Mouse (Mus musculus): ENCODE results near the gene Endod1. TPM values are rescaled to one million over a fixed set of nuclear protein-coding genes. Genes with fewer than 3 reads are reported as not detected.
A peak's percentile ranks its signal among the peaks of the same experiment; 100 is the strongest.
"Not testable (repeated sequence)": the region's sequence is repeated elsewhere in the genome, so short reads cannot be mapped to it uniquely, and the experiment has no call there.

Gene Endod1
- total RNA-seq, 2 experiments from 2014 or later: 77.6 to 81.3 TPM

GRCm38 (mm10) chr9:14380386-14381285 is 671 bp downstream of the Endod1 start:
- peak; percentile 68 to 86 for DNase-seq (ENCODE audit: low spot score in 2 of 2)

DNA sequence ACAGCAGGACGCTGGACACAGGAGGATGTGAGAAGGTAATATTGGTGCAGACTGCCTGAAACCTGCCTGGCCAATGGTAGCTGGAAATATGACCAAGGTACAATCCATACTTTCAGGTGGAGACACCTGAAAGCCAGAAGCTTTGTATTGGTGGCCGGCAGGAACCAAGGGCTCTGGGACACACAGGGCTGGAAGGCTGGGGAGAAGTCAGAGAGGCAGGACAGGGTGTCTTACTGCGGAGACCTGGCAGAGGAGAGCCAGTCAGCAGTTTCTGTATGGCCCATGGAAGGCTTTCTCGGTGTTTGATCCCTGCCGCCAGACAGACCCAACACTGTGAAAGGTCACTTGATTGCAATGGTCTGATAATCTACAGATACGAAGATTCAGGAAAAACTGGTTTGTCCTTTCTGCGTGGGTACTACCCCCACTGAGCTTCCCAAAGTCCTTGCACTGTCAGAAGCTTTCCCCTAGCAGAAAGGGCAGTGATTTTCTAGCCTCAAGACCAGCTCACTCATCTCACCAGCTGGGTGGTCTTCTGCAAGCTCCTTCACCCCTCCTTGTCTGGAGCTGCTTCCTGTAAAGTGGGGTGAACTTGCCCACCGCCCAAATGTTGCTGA is 1.4 kb downstream of the Endod1 start:
- DNase-seq (ENCODE audit: low spot score in 2 of 2): no peak

- DNase-seq (ENCODE audit: low spot score in 2 of 2): no peak
Measured at GRCm38 (mm10) chr9:14378151-14378550, 3.2 kb downstream of the Endod1 start.

DNA sequence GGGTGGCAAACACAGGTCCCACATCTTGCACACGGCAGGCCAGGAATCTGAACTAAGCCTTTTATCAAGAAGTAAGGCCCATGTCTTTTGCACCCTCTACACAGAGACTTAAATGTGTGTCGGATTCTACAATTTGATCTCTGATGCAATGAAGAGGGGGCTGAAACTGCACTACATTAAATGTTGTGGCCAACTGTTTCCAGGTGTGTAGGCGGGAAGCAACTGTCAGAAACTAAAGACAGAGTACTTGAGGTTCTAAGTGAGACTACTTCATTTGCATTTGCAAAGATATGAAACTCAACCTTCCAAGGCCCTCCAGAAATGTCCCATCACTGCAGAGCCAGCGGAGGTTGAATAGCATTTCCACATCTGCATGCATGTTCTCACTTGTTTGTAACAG is 5.2 kb downstream of the Endod1 start:
- peak in 1 of 2 experiments; percentile 70 for DNase-seq (ENCODE audit: low spot score in 2 of 2)

GRCm38 (mm10) chr9:14372440-14372839 is 8.9 kb downstream of the Endod1 start:
- DNase-seq (ENCODE audit: low spot score in 2 of 2): no peak

DNA sequence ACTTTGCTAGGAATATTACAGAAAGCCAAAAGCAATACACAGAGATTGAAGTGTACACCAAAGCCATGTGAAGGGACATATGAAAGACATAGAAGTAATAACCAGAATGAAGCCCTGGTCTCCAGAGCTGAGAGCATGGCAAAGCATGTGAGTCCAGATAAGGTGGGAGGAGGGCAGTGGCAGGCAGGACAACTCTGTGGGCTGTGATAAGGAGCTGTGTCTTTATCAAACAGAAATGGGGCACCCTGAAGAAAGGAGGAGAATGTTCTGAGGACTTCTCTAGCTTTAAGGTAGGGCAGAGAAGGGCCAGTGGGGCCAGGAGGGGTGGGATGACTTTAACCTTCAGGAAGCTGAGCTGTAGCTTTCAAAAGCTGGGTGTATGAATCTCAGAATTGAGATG is 12.0 kb downstream of the Endod1 start:
- no peak for DNase-seq (ENCODE audit: low spot score in 2 of 2)

DNA sequence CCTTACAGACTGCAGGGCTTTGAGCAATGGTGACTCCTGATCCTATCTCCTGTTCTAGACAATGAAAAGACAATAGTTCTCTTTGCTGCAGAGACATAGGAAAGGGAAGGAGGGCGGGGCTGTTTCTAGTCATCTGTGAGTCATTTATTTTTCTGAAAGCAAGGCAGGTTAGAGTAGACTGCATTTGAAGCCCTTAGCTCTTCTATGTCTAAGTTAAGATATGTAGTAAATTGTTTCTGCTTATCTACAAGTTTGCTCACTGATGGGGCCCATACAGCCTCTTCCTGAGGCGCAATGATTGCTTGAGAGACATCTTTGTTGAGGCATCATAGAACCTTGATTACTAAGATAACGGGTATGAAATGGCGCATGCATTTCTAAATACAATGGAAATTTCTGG is 13.5 kb downstream of the Endod1 start:
- no peak for DNase-seq (ENCODE audit: low spot score in 2 of 2)

GRCm38 (mm10) chr9:14365481-14366125 is 15.7 kb downstream of the Endod1 start:
- no peak for DNase-seq (ENCODE audit: low spot score in 2 of 2)

- DNase-seq (ENCODE audit: low spot score in 2 of 2): no peak
Measured at GRCm38 (mm10) chr9:14364719-14365118, 16.6 kb downstream of the Endod1 start.

GRCm38 (mm10) chr9:14363540-14363939 is 17.8 kb downstream of the Endod1 start:
- no peak for DNase-seq (ENCODE audit: low spot score in 2 of 2)

- DNase-seq (ENCODE audit: low spot score in 2 of 2): no peak
Measured at GRCm38 (mm10) chr9:14362068-14362768, 19.1 kb downstream of the Endod1 start.

- DNase-seq (ENCODE audit: low spot score in 2 of 2): no peak
Measured at GRCm38 (mm10) chr9:14357033-14357432, 24.3 kb downstream of the Endod1 start.

DNA sequence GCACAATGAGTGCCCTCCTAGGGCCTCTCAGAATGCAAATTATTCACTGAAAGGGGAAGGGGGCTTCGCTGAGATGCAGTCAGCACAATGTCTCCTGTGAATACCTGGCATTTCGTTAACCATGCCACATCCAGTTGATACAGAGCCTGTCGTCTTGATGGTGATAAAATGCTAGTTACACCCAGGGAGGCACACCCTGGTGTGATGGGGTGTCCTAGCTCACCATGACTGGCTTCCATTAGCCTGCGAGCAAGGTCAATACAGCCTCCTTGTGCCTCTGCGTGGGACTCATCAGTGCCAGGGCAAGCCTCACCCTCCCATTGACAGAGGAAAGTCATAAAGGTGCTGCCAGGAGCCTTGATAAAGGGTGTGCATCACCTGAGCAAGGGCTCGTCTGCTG is 26.5 kb downstream of the Endod1 start:
- DNase-seq (ENCODE audit: low spot score in 2 of 2): no peak

DNA sequence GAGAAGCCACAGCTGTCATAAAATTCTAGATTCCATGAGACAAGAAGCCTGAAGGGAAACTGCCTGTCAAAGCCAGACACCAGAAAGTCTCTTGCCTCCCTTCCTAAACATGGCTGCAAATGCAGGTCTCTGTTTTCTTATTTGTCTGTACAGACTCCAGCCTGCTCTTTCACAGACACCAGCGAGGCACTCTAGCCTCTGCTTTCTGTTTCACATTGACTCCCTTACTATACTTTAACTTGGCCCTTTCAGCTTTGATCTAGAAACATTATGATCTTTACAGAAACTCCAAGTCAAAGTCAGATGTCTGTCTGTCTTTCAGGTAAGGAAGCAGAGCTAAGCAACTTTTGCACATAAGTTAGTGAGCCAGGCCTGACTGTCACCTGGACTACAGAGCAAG is 29.0 kb downstream of the Endod1 start:
- DNase-seq (ENCODE audit: low spot score in 2 of 2): no peak

DNA sequence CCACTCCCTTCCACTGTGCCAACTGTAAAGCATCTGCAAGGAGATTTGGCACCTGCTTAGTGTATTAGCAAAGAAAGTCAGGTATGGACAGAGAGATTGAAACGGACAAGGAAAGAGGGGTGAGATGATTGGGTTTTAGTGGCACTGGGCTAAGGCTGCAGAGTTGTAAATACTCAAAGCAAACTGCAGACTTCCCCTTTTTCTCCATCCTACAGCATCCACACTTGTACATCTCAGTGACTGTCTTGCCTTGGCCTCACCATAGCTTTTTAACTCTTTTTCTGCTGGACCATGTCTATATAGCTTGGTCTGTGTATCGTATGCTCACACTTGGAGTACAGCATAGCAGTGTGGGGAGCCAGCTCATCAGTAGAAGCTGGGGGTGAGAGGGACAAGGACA is 30.5 kb downstream of the Endod1 start:
- no peak for DNase-seq (ENCODE audit: low spot score in 2 of 2)

- no peak for DNase-seq (ENCODE audit: low spot score in 2 of 2)
Measured at GRCm38 (mm10) chr9:14349380-14349779, 31.9 kb downstream of the Endod1 start.

DNA sequence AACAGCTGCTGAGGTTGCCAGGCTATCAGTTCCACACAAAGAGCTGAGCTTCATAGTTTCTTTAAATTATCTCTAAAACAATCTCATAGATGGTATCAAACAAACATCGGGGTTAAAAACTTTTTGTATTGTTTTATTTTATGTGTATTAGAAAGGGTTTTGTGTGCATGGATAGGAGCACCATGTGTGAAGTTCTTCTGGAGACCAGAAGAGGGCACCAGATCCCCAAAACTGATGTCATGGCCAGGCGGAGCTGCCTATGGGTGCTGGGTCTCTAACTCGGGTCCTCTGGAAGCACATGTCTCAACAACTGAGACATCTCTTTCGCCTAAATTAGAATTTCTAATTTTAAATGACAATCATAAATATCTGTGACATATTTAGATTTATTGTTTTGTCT is 32.9 kb downstream of the Endod1 start:
- DNase-seq (ENCODE audit: low spot score in 2 of 2): peak in 1 of 2 experiments; percentile 28

GRCm38 (mm10) chr9:14345866-14346265 is 35.4 kb downstream of the Endod1 start:
- not testable (repeated sequence) for DNase-seq (ENCODE audit: low spot score in 2 of 2)

DNA sequence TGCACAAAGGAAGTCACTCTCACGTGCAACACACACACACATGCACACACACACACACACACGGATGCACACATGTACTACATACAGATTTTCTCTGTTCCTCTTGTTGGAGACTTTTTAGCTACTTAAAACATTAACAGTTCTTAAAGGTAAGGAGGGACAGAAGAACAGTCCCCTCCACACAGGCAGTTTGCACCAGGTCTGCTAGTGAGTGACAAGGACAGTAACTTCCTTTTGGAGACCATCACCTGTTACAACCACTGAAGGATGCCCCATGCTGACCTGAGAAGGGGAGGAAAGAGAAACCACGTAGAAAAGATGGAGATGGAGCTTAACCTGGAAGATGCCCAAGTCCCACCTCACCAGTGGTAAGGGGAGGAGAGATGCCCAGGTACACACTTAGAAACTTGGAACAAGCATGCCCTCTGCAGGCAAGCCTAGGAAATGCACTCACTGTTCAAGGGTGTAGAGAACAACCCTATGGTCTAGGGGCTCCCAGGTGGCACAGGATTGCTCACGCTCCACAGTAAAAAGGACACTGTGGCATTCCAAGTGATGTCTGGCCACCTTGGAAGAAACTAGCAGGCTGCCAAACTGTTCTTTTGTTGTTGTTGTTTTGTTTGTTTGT is 39.2 kb downstream of the Endod1 start:
- DNase-seq (ENCODE audit: low spot score in 2 of 2): peak; percentile 48 to 84

- no peak for DNase-seq (ENCODE audit: low spot score in 2 of 2)
Measured at GRCm38 (mm10) chr9:14338701-14339100, 42.6 kb downstream of the Endod1 start.

GRCm38 (mm10) chr9:14336901-14337300 is 44.4 kb downstream of the Endod1 start:
- no peak for DNase-seq (ENCODE audit: low spot score in 2 of 2)

Data from layer of hippocampus, adult 18-20 months (tissue).